Mouse (Mus musculus): ENCODE measurements at regions not wholly inside any gene's neighbourhood (a gene's known extent, or its start where the extent isn't known, plus 50 kb on each side); places are given as distances from the start of the nearest gene placed in this dataset.
"Not testable (repeated sequence)": the region's sequence is repeated elsewhere in the genome, so short reads cannot be mapped to it uniquely, and the experiment has no call there.

DNA sequence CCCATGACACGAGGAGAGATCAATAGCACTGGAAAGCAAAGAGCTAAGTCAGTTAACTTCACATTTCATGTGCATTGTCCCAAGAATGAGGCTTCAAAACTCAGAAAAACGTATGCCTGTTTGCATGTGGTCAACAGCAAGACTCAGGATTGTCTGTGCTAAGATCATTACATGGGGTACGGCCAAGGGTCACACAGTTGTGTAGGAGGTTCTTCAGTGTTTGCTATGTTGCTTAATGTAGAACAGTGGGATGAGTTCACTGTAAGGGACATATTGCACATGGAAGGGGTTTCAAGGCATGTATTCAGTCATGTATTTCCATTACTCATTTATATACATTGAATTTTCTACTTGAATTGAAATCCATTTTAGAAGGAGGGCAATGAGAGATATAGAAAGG is 248.6 kb upstream of the Pbx1 start:
- no peak for DNase-seq

DNA sequence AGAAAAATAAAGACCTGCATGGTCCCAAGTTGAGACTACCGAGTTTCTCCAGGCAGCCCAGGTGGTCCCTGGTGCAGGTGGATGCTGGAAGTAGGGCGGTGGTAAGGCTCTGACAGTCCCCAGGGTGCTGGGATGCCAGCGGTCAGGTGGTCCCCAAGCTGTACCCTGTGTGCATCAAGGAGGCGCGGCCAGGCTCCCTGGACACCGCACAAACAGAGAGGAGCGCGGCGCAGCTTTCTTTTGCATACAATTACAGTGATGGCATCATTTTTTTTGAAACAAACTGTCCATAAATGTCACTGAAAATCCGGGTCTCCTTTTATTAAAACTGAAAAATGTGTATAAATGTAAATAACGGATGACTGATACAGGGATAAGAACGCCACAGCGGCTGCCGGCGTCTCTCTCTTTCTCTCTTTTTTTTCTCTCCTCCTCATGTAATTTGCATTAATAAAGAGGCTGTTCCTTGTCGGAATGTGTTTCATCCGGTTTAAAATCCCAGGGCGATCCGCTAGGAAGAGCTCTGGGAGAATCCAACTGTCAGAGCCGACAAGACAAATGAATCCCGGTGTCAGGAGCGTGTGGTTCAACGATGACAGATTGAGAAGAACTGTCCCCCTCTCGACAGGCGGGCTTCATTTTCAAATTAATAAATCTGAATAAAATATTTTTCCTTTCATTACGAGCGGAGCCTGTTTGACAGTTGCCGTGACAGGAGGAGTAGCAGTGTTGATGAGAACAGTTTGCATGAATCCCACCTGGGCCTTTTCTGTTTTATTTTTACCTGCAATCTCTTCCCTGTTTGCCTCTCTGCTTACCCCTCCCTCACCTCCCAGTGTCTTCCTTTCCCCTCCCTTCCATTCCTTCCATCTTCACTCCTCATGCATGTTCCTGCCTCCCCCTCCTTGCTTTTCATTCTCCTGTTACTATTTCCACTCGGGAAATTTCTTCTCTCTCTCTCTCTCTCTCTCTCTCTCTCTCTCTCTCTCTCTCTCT is 244.6 kb upstream of the Pbx1 start:
- DNase-seq, result no peak

DNA sequence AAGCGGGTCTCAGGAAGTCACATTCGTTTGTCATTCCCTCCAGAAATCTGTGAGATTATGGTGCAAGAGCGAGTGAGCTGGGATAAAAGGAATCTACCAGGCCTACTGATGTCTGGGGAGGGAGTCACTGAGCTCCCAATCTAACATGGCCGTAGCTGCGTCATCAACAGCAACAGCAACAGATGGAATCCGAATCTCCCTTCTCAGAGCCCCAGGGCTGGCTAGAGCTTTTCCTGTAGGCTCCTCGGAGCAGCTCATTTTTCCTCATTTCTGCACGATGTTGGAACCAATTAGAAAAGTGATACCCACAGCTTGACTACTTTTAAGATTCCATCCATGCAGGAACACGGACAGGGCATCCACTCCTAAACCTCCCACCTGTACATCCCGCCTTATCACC is 243.7 kb upstream of the Pbx1 start:
- no peak for DNase-seq

DNA sequence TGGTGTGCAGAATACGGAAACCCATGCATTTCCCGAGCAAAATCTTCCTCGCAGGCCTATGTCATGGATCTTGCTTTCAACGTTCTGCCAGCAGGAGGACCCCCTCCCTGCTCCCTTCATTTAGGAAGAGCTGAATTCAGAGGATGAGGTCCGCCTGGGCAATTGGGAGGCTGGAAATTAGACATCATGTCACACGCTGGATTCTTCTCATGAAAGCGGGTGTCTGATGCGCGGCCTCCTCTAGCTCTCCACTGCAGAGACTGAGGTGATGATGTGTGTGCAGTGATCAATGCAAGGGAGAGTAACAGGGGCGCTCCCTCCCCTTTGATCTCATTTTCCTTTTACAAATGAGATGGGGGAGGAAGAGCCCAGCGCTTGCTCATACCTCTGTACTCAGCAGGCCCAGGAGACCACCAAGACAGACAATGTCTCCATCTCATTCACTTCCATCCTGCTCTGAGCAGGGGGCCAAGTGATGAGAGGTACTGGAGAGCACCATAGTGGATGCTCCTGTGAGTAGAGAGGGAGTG is 230.8 kb upstream of the Pbx1 start:
- no peak for DNase-seq

DNA sequence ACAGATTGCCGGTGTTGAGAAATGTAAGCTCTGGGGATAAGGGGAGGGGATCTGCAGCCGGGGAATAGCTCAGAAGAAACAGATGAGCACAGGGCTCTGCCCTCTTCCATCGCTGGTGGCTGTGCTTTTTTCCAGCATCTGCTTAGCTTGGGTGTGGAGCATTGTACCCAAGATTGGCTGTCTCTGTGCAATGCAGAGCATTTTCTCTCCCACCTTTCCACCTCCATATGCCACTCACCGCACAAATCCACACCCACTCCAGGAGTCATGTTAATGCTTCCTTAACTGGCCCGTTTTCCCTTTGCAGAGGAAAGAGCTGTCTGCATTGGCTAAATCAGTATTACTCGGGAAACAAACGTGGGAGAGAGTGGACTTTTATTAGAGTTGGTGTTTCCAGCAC is 228.9 kb upstream of the Pbx1 start:
- no peak for DNase-seq

DNA sequence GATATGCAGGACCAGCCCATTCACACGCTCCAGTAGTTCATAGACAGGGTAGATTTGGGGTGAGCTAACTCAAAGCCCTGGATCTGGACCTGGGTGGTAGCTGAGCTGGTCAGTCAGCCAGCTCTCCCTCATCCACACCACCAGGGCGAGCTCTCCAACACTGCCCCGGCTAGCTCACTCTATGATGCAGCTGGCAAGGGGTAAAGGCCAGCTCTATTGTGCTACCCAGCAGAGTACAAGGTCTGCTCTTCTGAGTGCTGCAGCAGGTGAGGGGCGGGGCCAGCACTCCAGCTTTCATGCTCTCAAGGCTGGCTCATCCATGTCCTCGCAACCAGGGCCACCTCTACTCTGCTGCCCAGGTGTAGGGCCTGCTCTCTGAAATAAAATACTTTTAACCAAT is 227.5 kb upstream of the Pbx1 start:
- DNase-seq, result no peak

DNA sequence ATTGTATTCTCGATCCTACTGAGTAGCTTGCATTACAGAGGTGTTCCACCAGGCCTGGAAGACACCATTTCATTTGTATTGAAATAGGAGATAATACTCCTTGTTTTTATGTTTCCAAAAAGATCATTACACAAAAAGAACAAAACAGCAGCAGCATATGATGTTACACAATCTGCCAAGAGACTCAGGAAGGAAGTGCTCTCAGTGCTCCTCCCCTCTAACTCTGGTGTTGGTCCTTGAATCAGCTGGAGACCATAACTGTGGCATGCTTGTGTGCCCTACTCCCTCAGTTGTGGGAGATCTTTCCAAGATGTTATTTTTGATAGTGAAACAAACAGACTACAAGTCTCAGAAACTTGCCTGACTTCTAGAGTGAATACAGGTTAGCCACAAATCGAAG is 200.8 kb upstream of the Pbx1 start:
- no peak for DNase-seq

DNA sequence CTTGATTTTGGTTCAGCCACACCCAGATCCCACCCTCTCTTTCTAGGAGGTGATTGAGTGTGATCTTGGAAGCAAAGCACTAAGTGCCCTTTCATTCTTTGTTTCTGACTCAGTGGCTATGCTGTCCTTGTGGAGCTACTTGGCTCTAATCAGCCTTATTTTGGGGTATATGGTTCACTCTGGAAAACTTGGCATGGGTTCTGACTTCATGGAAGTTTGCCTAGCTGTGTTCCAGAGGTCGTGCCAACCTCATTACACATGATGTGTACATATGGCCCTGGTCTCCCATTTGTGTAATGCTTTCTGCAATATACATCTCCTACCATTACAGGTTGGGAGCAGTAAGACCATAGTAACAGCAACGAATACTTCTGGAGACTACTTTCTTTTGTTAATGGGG is 199.9 kb upstream of the Pbx1 start:
- no peak for DNase-seq

DNA sequence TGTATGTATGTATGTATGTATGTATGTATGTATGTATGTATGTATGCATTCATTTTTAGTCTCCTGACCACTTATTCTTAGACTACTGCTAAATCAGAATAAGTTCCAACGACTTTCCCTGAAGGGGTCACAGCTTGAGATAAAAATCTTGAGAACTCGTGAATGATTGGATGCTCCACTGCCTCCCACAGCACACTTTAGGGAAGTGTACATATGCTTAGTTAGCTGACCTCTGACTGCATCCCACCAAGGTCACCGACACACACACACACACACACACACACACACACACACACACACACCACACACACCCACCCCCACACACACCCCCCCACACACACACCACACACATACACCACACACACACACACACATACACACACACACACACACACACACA is 169.9 kb upstream of the Pbx1 start:
- DNase-seq, result not testable (repeated sequence)

DNA sequence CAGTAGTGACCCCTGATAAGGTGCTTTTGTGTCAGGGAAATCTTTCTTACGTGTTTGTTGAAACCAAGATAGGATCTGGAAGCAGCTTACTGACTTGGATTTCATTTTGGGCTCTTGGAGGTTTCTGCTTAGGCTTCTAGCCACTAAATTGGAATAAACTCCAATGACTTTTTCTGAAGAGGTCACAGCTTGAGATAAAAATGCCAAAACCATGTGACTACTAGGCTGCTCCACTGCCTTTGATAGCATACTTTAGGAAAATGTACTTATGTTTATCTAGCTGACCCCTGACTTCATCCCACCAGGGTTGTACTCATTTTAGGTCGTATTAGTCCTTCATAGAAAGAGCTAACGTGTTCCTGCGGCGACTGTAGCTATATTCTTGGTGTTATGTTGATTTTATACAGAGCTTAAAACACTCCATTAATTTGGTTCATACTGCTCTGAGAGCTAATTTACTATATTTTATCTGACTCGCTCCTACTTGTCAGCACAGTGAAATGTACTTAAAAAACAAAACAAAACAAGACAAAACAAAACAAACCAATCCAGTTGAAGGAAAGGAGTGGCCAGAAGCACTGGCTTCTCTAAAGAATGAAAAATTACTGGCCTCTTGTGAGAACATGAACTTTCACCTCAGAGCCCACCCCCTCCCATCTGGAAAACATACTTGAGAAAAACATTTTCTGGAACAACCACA is 168.5 kb upstream of the Pbx1 start:
- DNase-seq, result no peak

DNA sequence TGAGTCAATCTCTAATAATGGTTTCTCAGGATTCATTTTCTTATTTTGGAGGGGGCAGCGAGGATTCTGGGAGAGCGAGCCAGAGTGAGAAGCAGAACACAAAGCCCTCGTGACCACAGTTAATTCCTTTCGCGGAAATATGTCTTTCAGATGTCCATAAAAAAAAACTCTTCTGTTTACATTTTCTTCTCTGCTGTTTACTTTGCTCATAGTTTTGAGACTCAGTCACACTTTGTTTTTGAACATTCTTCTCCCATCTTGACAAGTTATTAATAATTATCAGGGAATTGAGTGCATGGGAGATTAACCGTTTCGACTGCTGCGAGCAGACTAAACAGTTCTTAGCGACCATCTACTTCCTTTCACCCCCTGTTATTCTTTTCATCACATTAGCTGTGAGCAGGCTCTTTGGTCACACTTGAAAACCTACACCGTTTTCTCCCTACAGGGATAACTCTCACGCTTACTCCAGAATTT is 166.2 kb upstream of the Pbx1 start:
- no peak for DNase-seq

DNA sequence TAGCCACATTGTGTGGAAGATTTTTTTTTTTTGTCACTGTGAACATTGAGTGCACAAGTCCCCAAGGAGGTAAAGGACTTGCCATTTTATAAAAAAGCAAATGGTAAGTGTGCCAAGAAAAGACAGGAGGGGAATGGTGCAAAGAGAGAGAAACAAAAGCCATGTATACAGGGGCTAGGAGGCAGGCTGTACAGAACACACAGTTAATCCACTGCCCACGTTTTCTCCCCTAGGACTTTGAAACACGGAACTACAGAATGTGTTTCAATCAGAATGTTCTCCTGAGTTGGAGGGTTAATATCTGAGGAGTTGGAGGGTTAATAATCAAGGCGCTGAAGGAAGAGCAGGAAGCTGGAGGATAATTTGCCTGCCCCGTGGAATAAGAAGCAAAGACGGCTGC is 165.4 kb upstream of the Pbx1 start:
- DNase-seq, result no peak

DNA sequence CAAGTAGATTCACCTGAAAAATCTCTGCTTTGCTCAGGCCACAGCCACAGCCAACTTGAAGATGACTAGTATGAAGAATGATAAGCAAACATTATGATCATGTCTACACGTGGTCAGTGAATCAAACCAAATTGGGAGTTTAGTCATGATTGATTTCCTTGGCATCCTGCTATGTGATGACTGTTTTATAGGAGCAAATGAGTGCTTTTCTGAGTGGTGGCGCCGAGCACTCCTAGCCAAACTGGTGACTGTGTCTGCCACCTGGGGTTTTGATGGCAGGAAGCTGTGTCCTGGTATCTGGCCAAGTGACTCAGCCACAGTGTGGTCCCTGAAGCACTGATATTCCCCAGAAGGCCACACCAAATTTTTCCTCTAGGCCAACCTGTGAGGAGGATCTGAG is 152.1 kb upstream of the Pbx1 start:
- no peak for DNase-seq

DNA sequence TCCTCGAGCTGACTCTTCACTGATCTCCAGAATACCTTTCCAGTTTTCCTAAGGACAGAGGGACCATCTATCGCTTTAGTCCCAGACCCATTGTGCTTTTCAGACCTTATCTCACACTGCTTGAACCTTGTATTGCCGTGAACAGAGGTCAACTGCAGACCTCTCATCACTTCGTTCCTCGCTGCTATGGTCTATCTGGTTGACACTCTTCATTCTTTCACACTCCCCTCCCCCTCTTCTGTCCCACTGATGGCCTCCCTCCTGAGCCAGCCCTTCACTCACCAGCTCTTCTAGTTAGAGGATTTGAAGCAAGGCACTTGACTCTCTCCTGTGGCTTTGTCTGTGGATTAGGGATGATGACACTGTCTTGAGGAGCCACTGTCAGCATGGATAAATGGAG is 150.4 kb upstream of the Pbx1 start:
- no peak for DNase-seq

DNA sequence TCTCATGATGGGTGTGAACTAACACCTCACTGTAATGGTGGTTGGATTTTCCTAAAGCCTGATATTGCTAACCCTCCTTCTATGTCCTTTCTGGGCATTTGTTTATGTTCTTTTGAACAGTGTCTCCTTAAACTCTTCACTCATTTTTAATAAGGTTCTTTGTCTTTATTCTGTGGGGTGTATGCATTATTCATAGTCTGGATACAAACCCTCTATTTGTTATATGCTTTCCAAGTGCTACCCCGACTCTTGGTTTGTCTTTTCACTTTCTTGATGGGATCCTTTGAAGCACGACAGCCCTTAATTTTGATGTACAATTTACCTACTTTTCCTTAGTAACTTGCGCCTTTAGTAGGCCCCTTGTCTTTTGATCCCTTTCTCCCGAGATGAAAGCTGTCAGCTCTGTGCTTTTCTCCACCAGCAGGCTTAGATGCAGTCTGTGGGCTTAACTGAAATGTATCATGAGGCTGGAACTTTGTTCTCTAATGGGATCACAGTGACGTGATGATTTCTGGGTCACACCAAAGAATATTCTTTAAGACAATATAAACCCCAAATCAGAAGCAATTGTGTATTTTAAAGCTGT is 138.0 kb upstream of the Pbx1 start:
- DNase-seq, result no peak

DNA sequence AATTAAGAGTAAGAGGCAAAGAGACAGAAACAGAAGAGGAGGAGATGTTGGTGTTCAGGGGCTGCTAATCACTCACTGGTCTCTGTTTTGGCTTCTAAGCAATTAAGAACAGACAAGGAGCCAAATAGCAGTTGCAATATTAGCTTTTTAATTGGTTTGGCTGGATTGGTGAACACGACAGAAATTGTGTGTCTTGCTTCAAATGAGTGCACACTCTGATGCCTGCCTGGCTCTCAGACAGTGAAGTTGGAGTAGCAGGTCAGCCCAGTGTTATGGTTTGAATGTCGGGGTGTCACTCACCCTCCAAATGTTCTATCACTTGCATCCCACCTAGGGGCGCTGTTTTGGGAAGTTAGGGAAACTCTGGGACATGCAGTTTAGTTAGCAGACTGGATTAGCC is 120.3 kb upstream of the Pbx1 start:
- DNase-seq, result no peak

DNA sequence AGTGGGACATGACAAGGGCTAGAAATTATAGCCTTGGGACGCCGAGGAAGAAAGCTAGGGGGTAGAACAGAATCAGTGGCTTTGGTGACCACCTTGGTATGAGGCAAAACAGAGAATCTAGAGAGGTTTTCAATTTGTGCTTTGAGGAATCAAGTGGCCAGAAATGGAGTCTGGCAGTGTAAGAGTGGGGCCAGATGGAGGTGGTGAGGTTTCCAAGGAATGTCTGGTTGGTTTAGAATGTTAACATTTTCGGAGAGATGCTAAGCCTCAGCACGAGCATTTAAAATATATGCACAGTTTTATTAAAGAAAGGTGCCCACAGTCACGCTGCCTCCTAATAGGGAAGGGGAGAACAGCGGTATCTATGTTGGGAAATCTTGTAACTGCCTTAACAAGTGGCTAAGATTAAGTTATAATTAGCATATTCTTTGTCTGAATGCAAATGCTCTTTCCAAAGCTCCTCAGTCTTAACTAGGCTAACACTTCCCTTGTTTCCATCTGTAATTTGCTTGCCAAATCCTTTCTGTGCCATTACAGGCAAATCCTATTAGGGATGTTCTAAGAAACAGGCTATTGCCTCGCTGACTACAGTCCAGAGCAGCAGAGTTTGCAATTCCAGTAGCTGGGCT is 117.9 kb upstream of the Pbx1 start:
- no peak for DNase-seq

DNA sequence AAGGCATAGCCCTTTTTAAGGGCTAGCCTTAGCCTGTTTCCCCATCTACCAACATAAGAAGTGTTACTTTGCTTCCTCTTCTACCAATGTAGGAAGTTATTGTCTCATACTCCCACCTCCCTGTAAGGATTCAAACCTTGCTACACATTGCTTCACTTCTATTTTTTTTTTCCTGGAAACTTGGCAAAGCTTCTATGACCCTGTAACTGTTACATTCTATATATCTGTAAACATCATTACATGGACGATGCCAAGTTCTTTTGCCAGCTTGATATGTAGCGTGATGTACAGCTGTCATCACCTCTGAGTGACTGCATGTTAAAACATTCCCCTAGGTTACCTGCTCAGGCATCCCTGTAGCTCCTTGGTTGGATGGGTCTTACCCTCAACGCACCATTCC is 114.1 kb upstream of the Pbx1 start:
- DNase-seq, result no peak

DNA sequence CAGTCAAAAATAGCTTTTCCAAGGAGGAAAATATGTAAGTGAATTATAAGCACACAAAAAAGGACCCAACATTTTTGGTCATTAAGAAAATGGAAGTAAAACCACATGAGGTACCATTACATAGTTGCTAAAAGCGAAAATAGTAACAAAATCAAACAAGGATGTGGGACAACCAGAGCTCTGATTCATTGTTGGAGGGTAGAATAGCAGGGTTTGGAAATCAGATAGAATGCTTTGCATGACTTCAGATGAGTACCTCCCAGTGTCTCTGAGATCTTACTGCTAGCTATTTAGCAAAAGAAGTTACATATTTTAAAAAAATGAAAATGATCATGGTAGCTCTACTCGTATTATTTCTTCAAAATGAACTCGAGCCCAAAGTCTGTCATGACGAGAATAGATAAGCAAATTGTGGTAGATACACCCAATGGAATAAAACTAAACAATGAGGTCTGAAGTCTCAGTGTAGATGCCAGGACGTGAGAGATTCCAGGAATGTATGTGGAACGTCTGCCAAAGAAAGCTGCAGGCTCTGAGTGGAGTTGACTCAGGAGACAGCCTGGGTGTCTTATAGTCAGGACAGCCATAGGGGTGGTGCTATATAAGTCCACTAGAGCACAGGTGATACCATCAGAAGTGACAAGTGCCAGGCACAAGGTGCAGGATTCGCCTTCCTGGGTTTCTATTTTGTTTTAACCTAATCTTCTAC is 113.2 kb upstream of the Pbx1 start:
- no peak for DNase-seq

DNA sequence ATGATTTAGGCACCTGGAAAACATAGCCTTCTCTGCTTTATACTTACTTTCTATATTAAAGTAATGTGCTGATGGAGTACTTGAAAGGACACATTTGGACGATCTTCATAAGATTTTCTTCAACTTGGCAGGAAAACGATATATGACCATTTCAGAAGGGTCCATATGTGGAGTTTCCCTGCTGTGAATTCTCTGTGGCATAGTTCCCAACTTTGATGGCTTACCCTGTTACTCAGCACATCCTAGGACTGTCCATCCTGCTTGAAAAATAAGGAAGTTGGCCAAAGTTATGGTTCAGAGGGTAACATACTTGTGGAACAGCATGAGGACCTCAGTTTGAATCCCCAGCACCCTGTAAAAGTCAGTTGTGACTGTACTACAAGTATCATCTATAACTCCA is 109.2 kb upstream of the Pbx1 start:
- DNase-seq, result no peak

DNA sequence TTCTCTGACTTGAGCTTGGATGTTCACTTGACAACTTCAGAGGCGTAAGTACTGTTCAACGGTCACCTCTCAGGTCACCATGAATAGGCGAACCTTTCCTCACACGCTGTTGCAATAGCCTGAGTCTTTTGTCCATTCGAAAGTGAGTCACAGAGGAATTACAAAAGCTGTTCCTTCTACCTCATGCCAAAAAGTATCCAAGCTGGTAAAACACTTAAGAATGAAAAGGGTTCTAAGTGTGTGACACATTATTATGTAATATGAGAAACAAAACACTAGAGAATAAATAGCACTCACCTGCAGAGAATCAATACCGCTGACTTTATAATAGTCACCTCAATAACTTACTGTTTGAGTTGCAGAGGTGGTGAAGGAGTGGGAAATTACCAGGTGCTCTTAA is 86.0 kb upstream of the Pbx1 start:
- no peak for DNase-seq

DNA sequence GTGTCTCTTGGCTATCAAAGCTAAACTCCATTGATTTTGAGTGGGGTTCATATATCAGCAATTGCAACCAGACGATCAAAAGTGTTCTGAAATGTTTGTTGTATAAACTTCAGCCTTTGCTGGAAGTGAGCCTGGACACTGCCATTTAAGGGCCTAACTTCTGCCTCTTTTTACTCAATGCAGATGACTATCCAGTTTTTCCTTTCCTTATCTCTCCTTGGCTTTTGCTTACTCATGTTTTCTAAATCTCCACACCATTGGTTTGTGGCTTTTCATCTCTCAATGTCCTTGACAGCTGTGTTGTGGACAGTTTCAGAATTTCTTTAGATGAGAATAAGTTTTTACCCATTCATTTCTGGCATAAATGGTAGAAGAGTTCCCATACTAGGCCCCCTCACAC is 74.3 kb upstream of the Pbx1 start:
- no peak for DNase-seq

Data from heart, adult 18-20 months (tissue).